Mouse (Mus musculus) midbrain, embryonic 12.5 days (tissue): Measurements from ENCODE around the gene Hmg20a. TPM values are rescaled to one million over a fixed set of nuclear protein-coding genes. Genes with fewer than 3 reads are reported as not detected.

Experiments used
- ATAC-seq: fragments of 200-750 bp; cut with Nextera tagmentation; 2 replicates; pipeline ENCODE4 v1.8.0; 2017; ENCODE audit warnings: low read depth, moderate TSS enrichment, moderate library complexity; ENCODE audit not compliant: low FRiP score
- H3K27ac ChIP-seq: fragments of 300-500 bp; sonication (generic); replicated peaks from 2 replicates; pipeline ENCODE4 v1.5.1; 2016; ENCODE audit warnings: mild to moderate bottlenecking
- H3K27me3 ChIP-seq: fragments of 300-500 bp; sonication (generic); 2 replicates; pipeline ENCODE4 v1.6.1; 2016; ENCODE audit warnings: mild to moderate bottlenecking
- H3K36me3 ChIP-seq: fragments of 300-500 bp; sonication (generic); 2 replicates; pipeline ENCODE4 v1.6.1; 2016
- H3K4me1 ChIP-seq: fragments of 300-500 bp; sonication (generic); 2 replicates; pipeline ENCODE4 v1.6.1; 2016
- H3K4me2 ChIP-seq: fragments of 300-500 bp; sonication (generic); replicated peaks from 2 replicates; pipeline ENCODE4 v1.6.1; 2016; ENCODE audit warnings: mild to moderate bottlenecking, moderate library complexity
- H3K4me3 ChIP-seq: fragments of 300-500 bp; sonication (generic); 2 replicates; pipeline ENCODE4 v1.5.1; 2016; ENCODE audit warnings: mild to moderate bottlenecking
- H3K9ac ChIP-seq: fragments of 300-500 bp; sonication (generic); replicated peaks from 2 replicates; pipeline ENCODE4 v1.6.1; 2016; ENCODE audit warnings: mild to moderate bottlenecking, moderate library complexity
- H3K9me3 ChIP-seq: fragments of 300-500 bp; sonication (generic); 2 replicates; pipeline ENCODE4 v1.6.1; 2016; ENCODE audit warnings: mild to moderate bottlenecking
- WGBS: fragments of 180-500 bp; shearing (Covaris S2); methylation state at CpG from one replicate; pipeline ENCODE4 v1.1.7; 2016; 5-methylcytosine and 5-hydroxymethylcytosine counted together
- polyA plus RNA-seq: library from polyadenylated mRNA; unstranded; fragments of >200 nt; fragmentation: Nextera tagmentation; extraction: Ambion mirVana; gene quantifications from 2 replicates; pipeline ENCODE4 v1.2.1, GENCODE M21; 2016

The Hmg20a gene
- polyA plus RNA-seq, 1 experiment from 2014 or later: 85.8 TPM

- no peak overlapping the region for H3K4me2 ChIP-seq
- no peaks in the 10 kb centered on the region for H3K9me3 ChIP-seq
- no peak overlapping the region for H3K4me3 ChIP-seq
- WGBS: 87% methylated on average over 4 of the region's 4 CpGs
- no peak overlapping the region for H3K27ac ChIP-seq
- H3K4me1 ChIP-seq: no peaks in the 10 kb centered on the region
- no peaks in the 10 kb centered on the region for H3K27me3 ChIP-seq
- H3K9ac ChIP-seq: no peak overlapping the region
- no peak for ATAC-seq
- H3K36me3 ChIP-seq: peaks cover 18% of the 10 kb centered on the region
Measured at GRCm38 (mm10) chr9:56482623-56483022, 64.2 kb downstream of the Hmg20a start.

GRCm38 (mm10) chr9:56485423-56485822 is 67.0 kb downstream of the Hmg20a start:
- Histone ChIP-seq H3K27ac (no peak overlapping the region), H3K4me1 (no peaks in the 10 kb centered on the region), H3K9ac (no peak overlapping the region), H3K36me3 (peaks cover 42% of the 10 kb centered on the region), H3K4me3 (no peak overlapping the region), H3K4me2 (no peak overlapping the region), H3K9me3 (no peaks in the 10 kb centered on the region), H3K27me3 (no peaks in the 10 kb centered on the region)
- 85% methylated on average over 1 of the region's 1 CpGs for WGBS
- no peak for ATAC-seq

- no peak overlapping the region for H3K4me2 ChIP-seq
- no peaks in the 10 kb centered on the region for H3K27me3 ChIP-seq
- H3K9ac ChIP-seq: no peak overlapping the region
- peaks cover 49% of the 10 kb centered on the region for H3K36me3 ChIP-seq
- H3K27ac ChIP-seq: no peak overlapping the region
- H3K4me1 ChIP-seq: no peaks in the 10 kb centered on the region
- no peaks in the 10 kb centered on the region for H3K9me3 ChIP-seq
- WGBS: 90% methylated on average over 3 of the region's 3 CpGs
- no peak for ATAC-seq
- H3K4me3 ChIP-seq: no peak overlapping the region
Measured at GRCm38 (mm10) chr9:56486158-56486557, 67.7 kb downstream of the Hmg20a start.

- no peaks in the 10 kb centered on the region for H3K27me3 ChIP-seq
- no peak overlapping the region for H3K4me2 ChIP-seq
- WGBS: 94% methylated on average over 3 of the region's 3 CpGs
- H3K27ac ChIP-seq: no peak overlapping the region
- H3K4me3 ChIP-seq: no peak overlapping the region
- no peaks in the 10 kb centered on the region for H3K4me1 ChIP-seq
- ATAC-seq: no peak
- peaks cover 57% of the 10 kb centered on the region for H3K36me3 ChIP-seq
- H3K9me3 ChIP-seq: no peaks in the 10 kb centered on the region
- H3K9ac ChIP-seq: no peak overlapping the region
Measured at GRCm38 (mm10) chr9:56487651-56488050, 69.2 kb downstream of the Hmg20a start.

- Histone ChIP-seq H3K4me2 (no peak overlapping the region), H3K4me3 (no peak overlapping the region), H3K27ac (no peak overlapping the region), H3K36me3 (peaks cover 67% of the 10 kb centered on the region), H3K27me3 (no peaks in the 10 kb centered on the region), H3K9ac (no peak overlapping the region), H3K4me1 (no peaks in the 10 kb centered on the region), H3K9me3 (no peaks in the 10 kb centered on the region)
- ATAC-seq: no peak
- WGBS: 67% methylated on average over 3 of the region's 3 CpGs
Measured at GRCm38 (mm10) chr9:56492391-56492790, 74.0 kb downstream of the Hmg20a start.

- peaks cover 62% of the 10 kb centered on the region for H3K36me3 ChIP-seq
- H3K9ac ChIP-seq: no peak overlapping the region
- H3K4me3 ChIP-seq: no peak overlapping the region
- no peak for ATAC-seq
- H3K4me1 ChIP-seq: no peaks in the 10 kb centered on the region
- 70% methylated on average over 1 of the region's 1 CpGs for WGBS
- no peak overlapping the region for H3K4me2 ChIP-seq
- H3K9me3 ChIP-seq: no peaks in the 10 kb centered on the region
- no peak overlapping the region for H3K27ac ChIP-seq
- H3K27me3 ChIP-seq: no peaks in the 10 kb centered on the region
Measured at GRCm38 (mm10) chr9:56492916-56493315, 74.5 kb downstream of the Hmg20a start.

GRCm38 (mm10) chr9:56495088-56495487 is 76.7 kb downstream of the Hmg20a start:
- Histone ChIP-seq H3K4me1 (no peaks in the 10 kb centered on the region), H3K27ac (no peak overlapping the region), H3K4me2 (no peak overlapping the region), H3K4me3 (no peak overlapping the region), H3K9ac (no peak overlapping the region), H3K9me3 (no peaks in the 10 kb centered on the region), H3K27me3 (no peaks in the 10 kb centered on the region), H3K36me3 (peaks cover 44% of the 10 kb centered on the region)
- WGBS: 44% methylated on average over 7 of the region's 7 CpGs
- no peak for ATAC-seq

- H3K4me1 ChIP-seq: no peaks in the 10 kb centered on the region
- H3K27me3 ChIP-seq: no peaks in the 10 kb centered on the region
- no peak overlapping the region for H3K4me3 ChIP-seq
- no peak overlapping the region for H3K9ac ChIP-seq
- no peak overlapping the region for H3K27ac ChIP-seq
- no peak overlapping the region for H3K4me2 ChIP-seq
- peaks cover 37% of the 10 kb centered on the region for H3K36me3 ChIP-seq
- 38% methylated on average over 5 of the region's 5 CpGs for WGBS
- H3K9me3 ChIP-seq: no peaks in the 10 kb centered on the region
- no peak for ATAC-seq
Measured at GRCm38 (mm10) chr9:56495795-56496232, 77.4 kb downstream of the Hmg20a start.

GRCm38 (mm10) chr9:56496567-56496966 is 78.2 kb downstream of the Hmg20a start:
- Histone ChIP-seq H3K27me3 (no peaks in the 10 kb centered on the region), H3K27ac (no peak overlapping the region), H3K4me1 (no peaks in the 10 kb centered on the region), H3K4me3 (no peak overlapping the region), H3K9ac (no peak overlapping the region), H3K9me3 (no peaks in the 10 kb centered on the region), H3K36me3 (peaks cover 29% of the 10 kb centered on the region), H3K4me2 (no peak overlapping the region)
- WGBS: 89% methylated on average over 5 of the region's 5 CpGs
- no peak for ATAC-seq

- Histone ChIP-seq H3K9me3 (no peaks in the 10 kb centered on the region), H3K9ac (no peak overlapping the region), H3K4me2 (no peak overlapping the region), H3K4me3 (no peak overlapping the region), H3K27ac (no peak overlapping the region), H3K4me1 (peaks cover 3% of the 10 kb centered on the region; the same call in 1 of the 2 replicates), H3K36me3 (peaks cover 23% of the 10 kb centered on the region), H3K27me3 (no peaks in the 10 kb centered on the region)
- no peak for ATAC-seq
- WGBS: 85% methylated on average over 5 of the region's 5 CpGs
Measured at GRCm38 (mm10) chr9:56497181-56497864, 78.9 kb downstream of the Hmg20a start.

- Histone ChIP-seq H3K4me3 (no peak overlapping the region), H3K27ac (no peak overlapping the region), H3K27me3 (0 out of 2 replicates have a peak, but pooled peaks cover 5% of the 10 kb centered on the region), H3K36me3 (peaks cover 17% of the 10 kb centered on the region), H3K9me3 (no peaks in the 10 kb centered on the region), H3K4me2 (no peak overlapping the region), H3K4me1 (peaks cover 10% of the 10 kb centered on the region; the same call in 1 of the 2 replicates), H3K9ac (no peak overlapping the region)
- ATAC-seq: no peak
- WGBS: 85% methylated on average over 8 of the region's 8 CpGs
Measured at GRCm38 (mm10) chr9:56499324-56500067, 81.1 kb downstream of the Hmg20a start.

GRCm38 (mm10) chr9:56500893-56501590 is 82.6 kb downstream of the Hmg20a start:
- Histone ChIP-seq H3K36me3 (peaks cover 6% of the 10 kb centered on the region), H3K4me2 (no peak overlapping the region), H3K9ac (no peak overlapping the region), H3K4me3 (no peak overlapping the region), H3K27me3 (peaks cover 9% of the 10 kb centered on the region; the same call in 1 of the 2 replicates), H3K27ac (no peak overlapping the region), H3K9me3 (no peaks in the 10 kb centered on the region), H3K4me1 (peaks cover 15% of the 10 kb centered on the region; the same call in 1 of the 2 replicates)
- ATAC-seq: no peak
- WGBS: 57% methylated on average over 8 of the region's 8 CpGs
